Mouse (Mus musculus) spleen, adult 18-20 months (tissue): Measurements from ENCODE around the gene Papolb.
A peak's percentile ranks its signal among the peaks of the same experiment; 100 is the strongest.

Experiments used
- DNase-seq, 2 experiments: peaks; one replicate each; pipeline ENCODE4 v3.0.0; 2022; ENCODE audit warnings: mixed read lengths in 2 of 2

The Papolb gene

DNA sequence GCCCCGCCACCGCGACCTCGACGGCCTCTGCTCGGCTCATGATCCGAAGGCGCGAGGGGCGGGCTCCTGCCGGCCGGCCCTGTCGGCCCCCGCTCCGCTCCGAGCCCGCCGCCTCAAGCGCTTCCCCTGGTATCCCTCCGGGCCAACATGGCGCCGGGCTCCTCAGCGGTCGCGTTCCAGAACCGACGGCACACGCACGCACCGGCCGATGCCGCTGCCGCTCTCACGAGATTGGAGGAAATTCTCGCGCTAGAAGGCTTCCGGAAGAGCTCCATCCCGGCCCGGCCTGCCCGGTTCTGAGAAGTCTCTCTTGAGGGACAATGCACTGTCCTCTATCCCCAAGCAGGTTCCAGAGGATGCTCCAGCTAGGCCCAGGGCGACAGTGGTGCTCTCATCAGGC, at the start of gene Papolb:
TSS of gene Papolb (minus strand) at position 162 of the 400 bp plus-strand sequence.
- DNase-seq: no peak

DNA sequence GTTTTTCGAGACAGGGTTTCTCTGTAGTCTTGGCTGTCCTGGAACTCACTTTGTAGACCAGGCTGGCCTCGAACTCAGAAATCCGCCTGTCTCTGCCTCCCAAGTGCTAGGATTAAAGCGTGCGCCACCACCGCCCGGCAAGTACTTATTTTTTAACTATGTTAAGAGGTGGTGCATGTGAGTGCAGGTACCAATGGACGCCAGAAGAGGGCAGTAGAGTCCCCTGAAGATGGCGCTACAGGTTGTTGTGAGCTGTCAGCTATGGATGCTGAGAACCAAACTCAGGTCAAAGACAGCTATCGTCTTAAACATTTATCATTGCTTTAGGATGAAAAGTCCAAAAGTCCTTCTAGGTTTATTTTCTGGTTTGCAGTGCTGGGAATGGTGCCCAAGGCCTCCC, 48.3 kb upstream of the Papolb start:
- no peak for DNase-seq

DNA sequence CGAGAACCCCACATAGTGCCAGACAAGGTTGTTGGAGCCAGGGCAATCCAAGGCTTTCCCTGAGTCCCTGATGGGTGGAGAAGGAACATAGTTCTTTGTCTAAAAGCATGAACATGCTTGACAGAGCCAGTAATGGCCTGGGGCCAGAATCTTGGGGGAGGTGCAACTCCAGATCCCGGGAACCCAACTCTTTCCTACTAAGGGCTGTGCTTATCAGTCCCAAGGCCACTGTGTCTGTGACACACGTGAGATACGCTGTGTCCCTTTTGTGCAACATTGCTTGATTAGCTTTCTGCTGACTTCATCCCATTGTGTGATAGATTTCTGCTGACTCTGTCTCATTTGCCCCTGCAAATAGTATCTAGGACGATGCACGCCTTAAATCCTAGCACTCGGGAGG, 47.0 kb upstream of the Papolb start:
- DNase-seq: no peak

DNA sequence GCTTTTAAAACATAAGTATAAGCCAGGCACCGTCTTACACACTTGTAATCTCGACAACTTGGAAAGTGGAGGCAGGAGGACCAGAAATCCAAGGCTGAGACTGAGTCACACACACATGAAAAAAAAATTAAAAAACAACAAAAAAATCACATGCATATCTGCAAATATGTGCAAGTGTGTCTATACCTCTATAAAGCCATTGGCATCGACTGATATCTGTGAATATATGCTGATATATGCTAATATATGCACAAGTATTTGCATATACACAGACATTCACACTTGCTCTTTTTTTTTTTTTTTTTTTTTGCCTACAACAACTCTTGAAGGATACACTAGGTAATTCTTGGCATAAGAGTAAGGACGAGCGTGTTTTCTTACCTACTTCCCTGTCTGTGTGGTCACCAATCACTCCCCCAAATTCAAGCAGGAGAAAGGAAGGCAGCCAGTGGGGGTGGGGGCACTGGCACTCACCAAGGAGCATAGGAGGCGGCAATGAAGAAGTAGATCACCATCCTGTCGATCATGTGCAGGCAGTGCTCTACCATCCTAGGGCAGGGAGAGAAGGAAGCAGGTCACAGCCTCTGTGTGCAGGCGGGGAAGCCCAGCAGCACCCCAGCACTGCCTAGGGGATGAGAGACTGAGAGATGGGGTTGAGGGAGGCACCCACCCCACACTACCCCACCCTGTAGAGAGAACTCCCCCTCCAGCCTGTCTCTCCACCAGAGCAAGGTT, 44.6 kb upstream of the Papolb start:
- DNase-seq: no peak

DNA sequence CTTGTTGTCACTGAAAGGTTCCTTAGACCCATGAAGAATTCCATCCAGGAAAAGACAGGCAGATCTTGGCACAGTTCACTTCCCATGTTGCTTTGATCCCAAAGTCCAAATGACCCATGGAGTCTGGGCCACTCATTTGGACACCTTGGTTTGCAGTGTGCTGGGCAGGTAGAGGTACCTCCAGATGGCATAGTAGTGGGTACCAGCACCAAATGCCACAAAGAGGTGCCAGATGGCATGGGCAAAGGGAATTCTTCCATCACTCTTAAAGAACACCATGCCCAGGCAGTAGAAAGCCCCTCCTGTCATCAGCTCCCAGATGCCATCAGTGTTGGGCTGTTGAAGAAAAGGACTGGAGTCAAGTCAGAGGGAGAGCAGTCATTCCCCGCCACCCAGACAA, 34.7 kb upstream of the Papolb start:
- no peak for DNase-seq

DNA sequence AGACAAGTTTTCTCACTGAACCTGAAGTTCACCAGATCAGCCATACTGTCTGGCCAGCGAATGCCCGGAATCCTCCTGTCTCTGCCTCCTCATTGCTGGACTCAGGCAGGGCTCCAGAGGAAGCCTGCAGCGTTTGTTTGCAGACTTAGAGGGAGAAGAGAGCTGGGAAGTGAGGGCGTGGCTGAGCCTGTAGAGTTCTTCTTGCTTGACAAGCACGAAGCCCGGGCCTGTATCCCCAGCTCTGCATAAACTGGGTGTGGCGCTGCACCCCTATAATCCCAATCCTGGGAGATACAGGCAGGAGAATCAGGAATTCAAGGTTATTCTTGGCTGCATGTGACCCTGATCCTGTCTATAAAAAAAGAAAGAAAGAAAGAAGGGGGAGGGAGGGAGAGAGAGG, 30.4 kb upstream of the Papolb start:
- no peak for DNase-seq

DNA sequence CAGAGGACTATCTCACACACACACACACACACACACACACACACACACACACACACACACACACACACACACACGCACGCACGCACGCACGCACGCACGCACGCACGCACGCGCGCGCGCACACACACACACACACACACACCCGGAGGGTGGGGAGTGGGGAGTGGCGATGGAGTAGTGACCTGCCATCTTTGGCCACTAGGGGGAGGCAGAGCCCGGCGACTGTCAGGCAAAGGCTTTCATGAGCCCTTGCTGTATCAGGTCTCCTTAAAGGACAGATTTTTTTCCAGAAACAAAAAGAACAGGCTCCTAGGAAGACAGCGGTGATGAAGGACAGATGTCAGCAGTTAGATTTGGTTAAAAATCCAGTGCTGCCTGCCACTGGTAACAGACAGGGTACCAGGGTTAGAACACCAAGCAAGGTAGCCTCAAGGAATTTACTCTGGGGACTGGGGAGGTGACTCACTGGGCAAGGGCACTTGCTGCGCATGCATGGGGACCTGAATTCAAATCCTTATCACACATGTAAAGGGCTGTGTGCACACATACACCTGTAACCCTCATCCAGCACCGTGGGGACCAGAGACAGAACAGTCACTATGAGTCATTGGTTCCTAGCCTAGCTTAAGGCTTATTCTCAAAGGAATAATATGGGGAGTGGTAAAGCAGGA, 27.7 kb upstream of the Papolb start:
- peak in 1 of 2 experiments; percentile 57 for DNase-seq

DNA sequence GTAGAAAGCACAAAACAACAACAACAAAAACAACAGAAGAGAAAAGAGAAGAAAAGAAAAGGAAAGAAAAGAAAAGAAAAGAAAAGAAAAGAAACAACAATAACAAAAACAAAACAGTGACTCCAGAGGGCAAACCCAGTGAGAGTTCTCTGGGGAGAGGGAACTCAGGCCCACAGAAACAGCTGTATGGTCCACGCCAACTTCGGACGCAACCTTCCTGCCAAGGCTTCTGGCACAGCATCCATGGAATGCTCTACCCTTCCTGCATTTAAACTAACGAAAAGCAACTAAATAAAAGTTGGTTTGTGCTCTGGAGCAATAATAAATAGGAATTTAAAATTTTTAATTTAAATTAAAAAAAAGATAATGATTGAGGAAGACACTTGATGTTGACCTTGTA, 26.8 kb upstream of the Papolb start:
- no peak for DNase-seq

DNA sequence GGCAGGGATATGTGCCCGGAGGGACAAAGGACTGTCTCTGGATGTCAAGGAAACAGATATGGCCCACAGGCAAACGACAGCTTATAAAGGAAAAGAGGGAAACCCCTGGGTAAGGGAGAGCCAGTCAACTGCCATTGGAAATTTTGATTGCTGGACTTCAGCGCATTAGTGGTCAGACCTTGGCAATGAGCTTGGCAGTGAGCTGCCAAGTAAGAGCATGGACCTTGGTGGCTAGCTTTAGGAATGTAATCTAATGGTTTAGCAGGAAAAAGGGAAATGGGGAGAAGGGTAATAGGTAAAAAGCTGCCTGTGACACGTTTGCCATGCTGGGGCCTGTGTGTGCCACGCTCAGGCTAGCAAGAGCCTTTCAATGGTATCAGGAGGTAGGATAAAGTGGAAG, 26.0 kb upstream of the Papolb start:
- DNase-seq: no peak

DNA sequence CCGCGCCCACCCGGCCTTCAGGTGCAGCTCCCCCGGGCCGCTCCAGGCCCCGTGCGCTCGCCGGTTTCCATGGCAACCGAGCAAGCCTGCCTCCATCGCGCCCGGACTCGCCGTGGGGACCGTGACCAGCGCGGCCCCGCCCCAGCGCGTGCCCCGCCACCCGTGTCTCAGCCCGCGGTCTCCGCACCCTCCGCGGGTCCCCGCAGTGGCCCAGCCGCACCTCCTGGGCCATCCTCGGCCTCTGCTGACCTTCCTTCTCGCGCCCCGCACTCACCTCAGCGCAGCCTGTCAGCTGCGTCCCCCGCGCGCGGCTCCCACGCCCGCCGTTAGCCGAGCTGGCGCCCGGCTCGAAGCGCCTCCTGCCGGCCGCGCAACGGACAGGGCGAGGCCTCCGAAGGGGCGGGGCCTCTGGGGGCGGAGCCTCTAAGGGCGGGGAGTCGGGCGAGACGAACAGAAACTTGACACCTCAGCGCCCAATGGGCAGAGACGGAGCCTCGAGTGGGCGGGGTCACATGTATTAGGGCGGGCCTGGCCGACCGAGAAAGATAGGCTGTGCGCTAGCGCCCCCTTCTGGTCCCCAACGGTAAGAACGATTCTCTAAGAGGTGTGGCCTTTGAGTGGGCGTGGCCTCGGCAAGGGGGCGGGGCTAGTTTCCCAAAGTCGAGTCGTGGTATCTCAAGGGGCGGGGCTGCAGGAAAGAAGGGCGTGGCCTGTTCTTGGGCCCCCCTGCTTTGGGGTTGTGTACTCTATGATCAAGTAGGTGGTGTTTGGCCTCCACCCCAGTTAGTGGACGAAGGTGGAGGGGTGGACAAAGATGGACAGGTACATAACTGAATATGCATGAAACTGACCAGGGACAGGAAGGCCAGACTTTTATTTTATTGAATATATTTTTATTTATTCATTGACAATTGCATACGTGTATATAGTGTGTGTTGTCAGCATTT, 21.1 kb upstream of the Papolb start, which contains the start of gene Radil:
TSS of gene Radil (minus strand) at position 393 of the 947 bp plus-strand sequence.
- DNase-seq: peak; percentile 36 to 49

DNA sequence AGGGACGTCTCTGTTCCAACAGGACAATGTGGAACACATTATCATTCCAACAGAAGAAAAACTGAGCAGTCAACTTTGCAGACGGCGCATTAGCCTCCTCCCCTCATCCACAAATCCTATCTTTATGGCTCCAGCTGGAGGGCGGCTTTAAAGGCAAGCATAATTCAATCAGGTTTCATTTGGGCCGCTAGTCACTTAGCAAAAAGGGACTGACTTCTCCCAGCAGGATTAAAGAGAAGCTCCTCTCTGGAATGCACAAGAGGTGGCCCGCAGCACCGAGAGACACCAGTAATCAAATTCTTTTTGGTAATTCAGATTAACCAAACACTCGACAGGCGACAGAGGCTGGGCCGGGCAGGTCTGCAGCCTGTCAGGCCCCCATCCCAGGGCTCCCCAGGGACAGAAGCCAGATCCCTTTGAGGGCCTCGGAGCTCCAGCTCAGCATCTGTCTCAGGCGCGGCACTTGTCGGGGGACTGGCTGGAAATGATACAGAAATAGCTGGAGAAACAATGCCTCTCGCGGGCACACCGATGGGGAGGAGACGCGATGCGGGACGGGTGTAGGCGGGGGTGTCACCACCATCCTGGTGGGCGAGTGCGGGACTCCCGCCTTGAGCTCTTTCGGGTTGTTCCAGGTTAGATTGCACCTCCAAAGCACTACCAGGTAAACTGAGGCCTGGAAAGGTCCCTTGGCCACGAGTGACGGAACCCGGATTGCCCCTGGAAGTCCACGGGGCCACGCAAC, 20.3 kb upstream of the Papolb start:
- DNase-seq: peak in 1 of 2 experiments; percentile 2

DNA sequence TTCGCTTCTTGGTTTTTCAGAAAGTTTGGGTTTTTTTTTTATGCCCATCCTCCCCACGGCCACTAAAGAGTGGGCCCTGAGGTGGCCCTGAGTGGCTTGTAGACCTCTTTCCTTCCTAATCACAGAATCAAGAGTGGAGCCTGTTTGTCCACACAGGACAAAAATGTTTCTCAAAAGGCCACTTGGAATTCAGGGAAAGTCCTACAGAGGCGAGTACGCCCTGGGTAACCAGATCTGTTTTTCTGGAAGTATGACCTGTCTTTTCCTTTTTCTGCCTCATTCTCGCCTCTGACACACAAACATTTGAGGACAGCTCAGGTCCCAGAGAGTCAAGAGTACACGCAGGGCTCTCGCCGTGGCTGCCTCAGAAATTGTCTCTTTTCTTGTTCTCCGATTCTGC, 19.6 kb upstream of the Papolb start:
- no peak for DNase-seq

DNA sequence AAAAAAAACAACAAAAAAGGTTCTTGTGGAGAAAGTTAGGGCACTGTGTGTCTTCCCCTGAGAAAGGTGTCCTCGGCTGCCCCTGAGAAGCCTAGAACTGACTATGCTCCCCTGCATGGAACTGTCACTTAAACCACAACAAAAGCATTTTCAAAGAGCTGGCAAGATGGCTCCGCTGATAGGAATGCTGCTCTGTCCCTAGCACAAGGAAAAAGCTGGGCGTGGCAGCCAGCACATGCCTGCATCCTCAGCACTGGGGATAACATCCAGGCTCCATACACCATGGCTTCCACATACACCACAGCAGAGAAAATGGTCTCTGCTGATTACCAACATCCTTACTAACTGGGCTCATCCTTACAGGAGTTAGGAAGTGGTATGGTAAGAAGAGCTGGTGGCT, 17.2 kb upstream of the Papolb start:
- no peak for DNase-seq

DNA sequence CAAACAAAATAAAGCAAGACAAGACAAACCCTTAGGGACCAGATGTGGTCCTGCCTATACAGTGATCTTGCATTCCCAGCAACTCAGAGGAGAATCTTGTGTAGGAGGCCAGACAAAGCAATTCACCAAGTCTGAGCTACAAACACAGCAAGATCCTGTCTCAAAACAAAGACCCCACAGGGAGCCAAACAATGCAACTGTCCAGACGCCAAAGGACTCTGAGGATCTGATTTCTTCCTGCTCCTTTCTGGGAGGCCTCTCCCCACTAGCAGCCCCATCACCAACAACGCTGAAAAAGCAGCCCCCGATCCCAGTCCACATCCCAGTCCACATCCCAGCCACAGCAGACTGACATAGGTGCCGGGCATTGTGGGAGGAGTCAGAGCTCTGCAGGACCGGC, 16.5 kb upstream of the Papolb start:
- DNase-seq: no peak

DNA sequence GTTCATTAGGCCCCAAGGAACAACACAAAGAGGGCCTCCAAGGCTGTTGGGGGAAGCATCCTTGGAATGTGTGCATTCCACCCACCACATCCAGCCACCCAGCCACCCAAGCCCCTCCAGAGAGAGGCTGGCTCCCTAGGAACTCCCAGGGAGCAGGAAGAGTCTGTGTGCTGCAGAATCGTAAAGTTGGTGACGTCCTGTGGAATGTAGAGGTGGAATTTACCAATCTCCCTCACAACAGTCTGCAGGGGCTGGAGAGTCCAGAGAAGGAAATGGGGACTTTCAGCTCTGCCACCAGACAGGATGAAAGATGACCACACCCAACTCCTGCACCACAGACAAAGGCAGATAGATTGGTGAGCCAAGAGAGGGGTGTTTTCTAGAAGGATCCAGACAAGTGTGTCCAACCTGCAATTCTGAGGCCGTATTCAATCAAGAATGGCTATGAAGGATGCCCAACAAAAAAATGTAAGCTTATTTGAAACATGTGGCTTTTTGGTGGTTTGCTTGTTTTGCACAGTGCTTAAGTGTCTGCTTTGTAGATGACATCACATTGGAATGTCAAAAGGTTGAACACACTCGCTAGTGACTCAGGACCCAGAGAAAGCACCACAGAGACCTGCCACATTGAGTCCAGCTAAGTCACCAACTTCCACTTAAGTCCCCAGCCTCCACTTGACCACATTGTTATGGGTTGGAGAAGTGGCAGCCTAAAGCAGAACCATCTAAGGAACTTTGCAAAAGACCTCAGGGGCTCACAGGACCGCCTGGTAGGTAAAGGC, 15.3 kb upstream of the Papolb start:
- no peak for DNase-seq

DNA sequence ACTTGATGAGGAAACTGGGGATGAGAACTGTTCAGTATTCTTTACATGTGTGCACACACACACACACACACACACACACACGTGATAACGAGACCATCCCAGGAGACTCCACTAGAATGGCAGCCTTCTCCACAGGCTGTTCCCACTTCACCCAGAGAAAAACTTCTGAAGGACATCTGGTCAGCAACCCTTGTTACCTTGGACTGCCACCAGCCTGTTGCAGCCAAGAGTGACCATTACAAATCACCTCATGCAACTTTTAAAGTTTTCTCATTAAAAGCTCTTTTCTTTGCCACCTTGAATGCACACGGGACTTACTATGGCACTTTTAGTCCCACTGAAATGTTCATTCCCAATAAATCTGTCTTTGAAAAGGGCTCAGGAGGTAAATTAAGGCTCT, 7.4 kb upstream of the Papolb start:
- DNase-seq: no peak

DNA sequence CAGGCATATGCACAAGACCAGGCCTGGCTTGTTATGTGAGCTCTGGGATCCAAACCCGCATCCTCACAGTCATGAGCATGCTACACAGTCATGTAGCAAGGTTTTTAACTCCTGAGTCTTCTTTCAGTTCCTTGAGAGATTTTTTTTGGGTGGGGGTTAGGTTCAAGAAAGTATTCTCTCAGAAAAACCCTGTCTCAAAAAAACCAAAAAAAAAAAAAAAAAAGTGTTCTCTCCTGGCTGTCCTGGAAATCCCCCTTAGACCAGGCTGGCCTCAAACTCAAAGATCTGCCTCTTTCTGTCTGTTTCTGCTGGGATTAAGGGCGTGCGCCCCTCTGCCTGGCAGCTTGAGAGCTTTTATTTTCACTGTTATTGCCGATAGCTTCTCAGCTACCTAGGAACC, 5.5 kb upstream of the Papolb start:
- no peak for DNase-seq

DNA sequence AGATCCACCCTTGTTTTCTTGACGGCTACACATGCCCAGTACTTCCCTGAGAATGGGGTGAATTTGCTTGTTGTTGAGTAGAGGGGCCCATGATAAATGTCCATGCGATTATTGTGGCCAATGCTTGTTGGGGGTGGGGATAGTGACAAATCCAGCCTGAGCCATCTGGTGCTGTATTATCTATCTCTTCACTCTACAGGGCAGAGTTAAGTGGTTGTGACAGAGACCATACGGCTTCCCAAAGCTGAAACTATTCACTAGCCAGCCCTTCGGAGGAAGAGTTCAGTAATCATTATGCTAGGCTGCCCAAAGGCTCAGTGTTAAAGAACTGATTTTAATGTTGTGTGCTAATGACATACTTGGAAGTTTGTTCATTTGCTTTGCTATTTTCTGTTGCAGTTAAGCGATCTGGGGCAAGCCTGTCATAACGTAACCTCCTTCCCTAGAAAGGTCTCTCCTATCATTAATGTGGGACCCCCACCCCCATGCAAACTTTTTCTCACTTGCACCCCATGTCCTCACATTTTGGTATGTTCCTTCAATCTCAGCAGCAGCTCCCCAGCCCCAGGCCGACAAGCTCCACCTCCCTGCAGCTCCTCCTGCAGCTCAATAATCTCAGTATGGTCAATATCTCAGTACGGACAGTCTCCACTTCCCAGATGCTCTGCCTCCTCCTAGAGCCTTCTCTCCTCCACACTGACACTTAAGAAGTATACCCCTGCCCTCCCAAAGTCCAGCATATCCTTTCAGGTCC, 5.0 kb downstream of the Papolb start:
- no peak for DNase-seq

DNA sequence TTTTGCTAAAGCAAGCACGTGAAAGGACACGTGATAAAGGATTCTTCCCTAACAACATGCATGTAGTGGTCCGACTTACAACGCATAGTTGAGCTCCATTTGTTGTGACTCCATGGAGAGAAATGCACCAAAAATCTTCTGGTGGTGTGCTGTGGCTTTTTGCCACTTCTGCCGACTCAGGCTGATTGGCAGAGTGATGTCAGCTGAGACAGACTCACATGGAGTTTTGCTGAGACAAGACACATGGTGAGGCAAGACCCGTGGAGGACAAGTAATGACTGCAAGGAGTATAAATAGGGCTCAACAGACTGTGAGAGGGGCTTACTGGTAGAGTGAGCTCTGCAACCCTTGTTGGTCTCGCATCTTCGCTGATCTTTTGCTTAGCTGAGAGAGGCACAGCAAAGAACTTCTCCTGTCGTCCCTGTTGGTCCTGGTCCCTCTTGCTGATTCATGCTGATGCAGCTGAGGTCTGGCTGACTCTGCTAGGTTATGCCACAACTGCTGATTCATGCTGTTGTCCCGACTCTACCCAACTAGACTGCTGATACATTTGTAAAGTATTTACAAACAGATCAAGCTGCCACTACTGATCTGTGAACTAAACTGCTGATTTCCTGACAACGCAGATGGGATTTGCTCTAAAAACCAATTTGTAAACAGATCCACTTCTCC, 8.5 kb downstream of the Papolb start:
- no peak for DNase-seq

DNA sequence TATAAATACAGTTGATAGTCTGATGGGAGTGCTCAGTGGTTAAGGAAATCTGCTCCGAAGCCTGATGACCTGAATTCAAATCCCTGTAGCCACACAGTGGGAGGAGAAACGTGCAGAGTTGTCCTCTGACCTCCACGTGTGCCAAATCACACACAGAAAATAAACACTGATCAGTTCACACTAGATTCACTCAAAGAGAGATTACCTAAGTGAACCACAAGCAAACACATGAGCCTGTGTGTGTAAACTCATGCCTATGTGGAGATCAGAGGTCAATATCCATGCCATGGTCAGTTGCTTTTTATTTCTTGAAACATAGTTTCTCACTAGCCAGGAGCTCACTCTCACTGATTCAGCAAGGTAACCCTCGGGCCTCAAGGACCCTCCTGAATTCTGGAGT, 9.5 kb downstream of the Papolb start:
- DNase-seq: no peak

DNA sequence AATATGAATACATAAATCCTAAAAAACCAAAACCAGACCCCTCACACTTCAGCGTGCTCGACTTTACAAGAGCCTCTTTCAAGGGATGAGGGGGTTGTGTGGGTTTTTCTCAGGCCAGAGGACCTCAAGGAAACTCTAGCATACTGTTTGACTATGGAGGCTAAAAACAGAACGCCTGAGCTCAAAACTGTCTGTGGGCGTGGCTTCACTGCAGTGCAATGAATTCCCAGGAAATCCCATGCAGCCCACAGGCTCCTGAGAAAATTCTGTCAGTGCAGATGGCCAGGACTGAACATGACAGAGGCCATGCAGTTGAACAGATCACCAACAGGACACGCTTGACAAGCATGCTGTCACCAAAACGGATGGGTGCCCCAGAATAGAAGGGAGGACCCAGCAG, 10.9 kb downstream of the Papolb start:
- DNase-seq: no peak
